Mouse (Mus musculus): Measurements from ENCODE around the gene Crhbp. TPM values are rescaled to one million over a fixed set of nuclear protein-coding genes. Genes with fewer than 3 reads are reported as not detected.

Gene Crhbp
- total and polyA plus RNA-seq, 2 experiments from 2014 or later, result 6.7 to 7.7 TPM

DNA sequence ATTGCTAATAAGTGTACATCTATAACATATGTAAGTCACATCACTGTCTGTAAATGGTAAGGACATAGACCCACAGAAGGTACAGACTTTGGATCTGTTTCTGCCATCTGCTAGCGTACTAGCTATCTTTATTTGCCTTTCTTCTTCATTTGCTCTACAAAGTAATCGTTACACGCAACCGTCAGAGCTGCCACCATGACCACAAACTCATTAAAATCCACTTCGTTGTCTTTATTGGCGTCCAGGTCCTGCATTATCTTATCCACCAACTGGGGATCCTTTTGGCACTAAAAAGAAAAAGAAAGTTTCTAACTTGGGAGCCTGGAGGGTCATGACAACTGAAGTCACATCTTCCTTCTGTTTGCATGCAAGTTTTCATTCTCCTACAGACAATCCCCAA lies 32.4 kb upstream of the Crhbp start:
- WGBS, result 85% methylated on average over 6 of the region's 6 CpGs
- H3K9me3 ChIP-seq (ENCODE audit: low read length), result no peaks in the 10 kb centered on the region
- H3K4me1 ChIP-seq (ENCODE audit: insufficient read depth, low read length), result no peaks in the 10 kb centered on the region
- DNase-seq (ENCODE audit: low spot score) (no peak), ATAC-seq (ENCODE audit: low FRiP score) (no peak)
- TF ChIP-seq CTCF (IDR thresholded peaks at IDR 0.05), result no peak
- no peak overlapping the region for H3K27ac ChIP-seq (ENCODE audit: low read depth, low read length)
- no peaks in the 10 kb centered on the region for H3K36me3 ChIP-seq (ENCODE audit: insufficient read depth, low read length)
- no peak overlapping the region for H3K9ac ChIP-seq (replicated peaks; ENCODE audit: low read length, poor library complexity, severe bottlenecking)
- H3K4me3 ChIP-seq (ENCODE audit: low read depth, low read length), result no peak overlapping the region
- H3K27me3 ChIP-seq (ENCODE audit: insufficient read depth, low read length), result no peaks in the 10 kb centered on the region
- no peak overlapping the region for H3K4me2 ChIP-seq (ENCODE audit: low read depth, low read length, poor library complexity, severe bottlenecking)

DNA sequence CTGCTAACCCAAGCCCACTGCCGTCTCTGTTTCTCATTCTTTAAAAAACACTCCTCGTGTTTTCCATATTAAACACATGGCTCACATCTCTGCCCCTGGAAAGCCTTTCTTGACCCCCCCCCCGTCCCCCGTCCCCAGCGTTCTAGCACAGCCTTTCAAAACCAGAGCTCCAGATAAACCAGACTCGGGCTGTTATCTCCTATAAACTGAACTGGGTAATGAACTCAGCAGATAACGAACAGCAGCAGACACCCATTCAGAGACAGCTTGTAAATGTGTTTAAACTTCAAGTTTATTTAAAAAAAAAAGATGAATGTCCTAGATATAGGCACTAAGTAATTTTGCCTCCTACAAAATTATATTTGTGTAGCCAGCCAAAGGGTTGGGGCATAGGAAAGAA lies 30.4 kb upstream of the Crhbp start:
- 81% methylated on average over 7 of the region's 7 CpGs for WGBS
- Histone ChIP-seq H3K9ac (replicated peaks; ENCODE audit: low read length, poor library complexity, severe bottlenecking) (no peak overlapping the region), H3K9me3 (ENCODE audit: low read length) (no peaks in the 10 kb centered on the region), H3K27me3 (ENCODE audit: insufficient read depth, low read length) (no peaks in the 10 kb centered on the region), H3K27ac (ENCODE audit: low read depth, low read length) (no peak overlapping the region), H3K4me2 (ENCODE audit: low read depth, low read length, poor library complexity, severe bottlenecking) (no peak overlapping the region), H3K36me3 (ENCODE audit: insufficient read depth, low read length) (no peaks in the 10 kb centered on the region), H3K4me3 (ENCODE audit: low read depth, low read length) (no peak overlapping the region), H3K4me1 (ENCODE audit: insufficient read depth, low read length) (no peaks in the 10 kb centered on the region)
- no peak for TF ChIP-seq CTCF (IDR thresholded peaks at IDR 0.05)
- ATAC-seq (ENCODE audit: low FRiP score) (no peak), DNase-seq (ENCODE audit: low spot score) (no peak)

DNA sequence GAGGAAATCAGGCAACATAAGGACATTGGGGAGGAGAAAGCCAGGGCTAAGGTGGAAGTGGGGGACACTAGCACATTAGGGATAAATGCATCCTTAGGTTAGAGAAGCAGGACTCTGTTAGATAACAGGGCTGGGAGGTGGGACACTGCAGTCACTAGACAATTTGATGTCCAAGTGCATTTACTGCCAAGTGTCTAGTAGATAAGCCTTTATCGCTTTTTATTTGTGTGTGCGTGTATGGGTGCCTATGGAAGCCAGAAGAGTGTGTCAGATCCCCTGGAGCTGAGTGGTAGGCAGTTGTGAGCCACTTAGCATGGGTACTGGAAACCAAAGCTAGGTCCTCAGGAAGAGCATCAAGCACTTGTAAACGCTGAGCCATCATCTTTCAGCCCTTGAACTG lies 29.6 kb upstream of the Crhbp start:
- H3K9ac ChIP-seq (replicated peaks; ENCODE audit: low read length, poor library complexity, severe bottlenecking), result no peak overlapping the region
- DNase-seq (ENCODE audit: low spot score) (no peak), ATAC-seq (ENCODE audit: low FRiP score) (no peak)
- no peak overlapping the region for H3K27ac ChIP-seq (ENCODE audit: low read depth, low read length)
- H3K36me3 ChIP-seq (ENCODE audit: insufficient read depth, low read length), result no peaks in the 10 kb centered on the region
- no peaks in the 10 kb centered on the region for H3K4me1 ChIP-seq (ENCODE audit: insufficient read depth, low read length)
- no peak overlapping the region for H3K4me3 ChIP-seq (ENCODE audit: low read depth, low read length)
- no peaks in the 10 kb centered on the region for H3K9me3 ChIP-seq (ENCODE audit: low read length)
- 87% methylated on average over 3 of the region's 3 CpGs for WGBS
- no peaks in the 10 kb centered on the region for H3K27me3 ChIP-seq (ENCODE audit: insufficient read depth, low read length)
- TF ChIP-seq CTCF (IDR thresholded peaks at IDR 0.05), result no peak
- H3K4me2 ChIP-seq (ENCODE audit: low read depth, low read length, poor library complexity, severe bottlenecking), result no peak overlapping the region

DNA sequence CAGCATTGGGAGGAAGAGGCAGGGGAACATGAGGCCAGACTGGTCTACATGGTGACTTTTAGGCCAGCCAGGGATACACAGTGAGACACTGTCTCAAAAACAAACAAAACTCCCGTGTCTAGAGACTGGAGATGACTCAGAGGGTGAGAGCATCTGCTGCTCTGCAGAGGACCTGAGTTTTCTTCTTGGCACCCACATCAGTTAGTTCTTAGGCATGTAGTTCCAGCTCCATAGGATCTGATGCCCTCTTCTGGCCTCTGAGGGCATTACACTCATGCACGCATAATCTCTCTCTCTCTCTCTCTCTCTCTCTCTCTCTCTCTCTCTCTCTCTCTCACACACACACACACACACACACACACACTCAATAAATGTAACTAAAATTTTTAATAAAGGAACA lies 26.2 kb upstream of the Crhbp start:
- no peak overlapping the region for H3K4me3 ChIP-seq (ENCODE audit: low read depth, low read length)
- TF ChIP-seq CTCF (IDR thresholded peaks at IDR 0.05), result peak; percentile 63
- H3K9me3 ChIP-seq (ENCODE audit: low read length), result no peaks in the 10 kb centered on the region
- H3K9ac ChIP-seq (replicated peaks; ENCODE audit: low read length, poor library complexity, severe bottlenecking), result no peak overlapping the region
- no peaks in the 10 kb centered on the region for H3K4me1 ChIP-seq (ENCODE audit: insufficient read depth, low read length)
- no peak overlapping the region for H3K27ac ChIP-seq (ENCODE audit: low read depth, low read length)
- ATAC-seq (ENCODE audit: low FRiP score), result no peak
- no peaks in the 10 kb centered on the region for H3K36me3 ChIP-seq (ENCODE audit: insufficient read depth, low read length)
- peak; percentile 38 for DNase-seq (ENCODE audit: low spot score)
- H3K27me3 ChIP-seq (ENCODE audit: insufficient read depth, low read length), result no peaks in the 10 kb centered on the region
- 67% methylated on average over 2 of the region's 2 CpGs for WGBS
- H3K4me2 ChIP-seq (ENCODE audit: low read depth, low read length, poor library complexity, severe bottlenecking), result no peak overlapping the region

DNA sequence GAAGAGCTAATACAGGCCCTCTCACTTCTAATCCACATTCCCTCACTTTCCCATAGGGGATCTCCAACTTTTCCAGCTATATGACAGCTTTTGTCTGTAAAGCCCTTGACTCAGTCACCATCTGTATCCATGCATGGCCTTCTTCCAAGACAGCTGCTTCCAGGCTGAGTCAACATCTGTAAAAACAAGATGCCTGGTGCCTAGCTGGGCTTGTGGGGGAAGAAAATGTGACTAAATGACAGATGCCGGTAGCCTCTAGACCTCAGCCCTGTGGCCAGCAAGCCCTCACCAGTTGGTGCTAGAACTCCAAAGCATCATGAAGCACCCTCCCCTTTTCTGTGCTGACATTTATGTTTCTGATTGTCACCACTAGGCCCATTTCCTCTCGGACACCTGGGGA lies 6.8 kb upstream of the Crhbp start:
- no peak overlapping the region for H3K9ac ChIP-seq (replicated peaks; ENCODE audit: low read length, poor library complexity, severe bottlenecking)
- no peak overlapping the region for H3K27ac ChIP-seq (ENCODE audit: low read depth, low read length)
- H3K4me3 ChIP-seq (ENCODE audit: low read depth, low read length), result no peak overlapping the region
- no peaks in the 10 kb centered on the region for H3K9me3 ChIP-seq (ENCODE audit: low read length)
- ATAC-seq (ENCODE audit: low FRiP score) (no peak), DNase-seq (ENCODE audit: low spot score) (no peak)
- H3K4me2 ChIP-seq (ENCODE audit: low read depth, low read length, poor library complexity, severe bottlenecking), result no peak overlapping the region
- H3K36me3 ChIP-seq (ENCODE audit: insufficient read depth, low read length), result no peaks in the 10 kb centered on the region
- no peaks in the 10 kb centered on the region for H3K27me3 ChIP-seq (ENCODE audit: insufficient read depth, low read length)
- TF ChIP-seq CTCF (IDR thresholded peaks at IDR 0.05), result no peak
- no peaks in the 10 kb centered on the region for H3K4me1 ChIP-seq (ENCODE audit: insufficient read depth, low read length)
- 81% methylated on average over 2 of the region's 2 CpGs for WGBS

DNA sequence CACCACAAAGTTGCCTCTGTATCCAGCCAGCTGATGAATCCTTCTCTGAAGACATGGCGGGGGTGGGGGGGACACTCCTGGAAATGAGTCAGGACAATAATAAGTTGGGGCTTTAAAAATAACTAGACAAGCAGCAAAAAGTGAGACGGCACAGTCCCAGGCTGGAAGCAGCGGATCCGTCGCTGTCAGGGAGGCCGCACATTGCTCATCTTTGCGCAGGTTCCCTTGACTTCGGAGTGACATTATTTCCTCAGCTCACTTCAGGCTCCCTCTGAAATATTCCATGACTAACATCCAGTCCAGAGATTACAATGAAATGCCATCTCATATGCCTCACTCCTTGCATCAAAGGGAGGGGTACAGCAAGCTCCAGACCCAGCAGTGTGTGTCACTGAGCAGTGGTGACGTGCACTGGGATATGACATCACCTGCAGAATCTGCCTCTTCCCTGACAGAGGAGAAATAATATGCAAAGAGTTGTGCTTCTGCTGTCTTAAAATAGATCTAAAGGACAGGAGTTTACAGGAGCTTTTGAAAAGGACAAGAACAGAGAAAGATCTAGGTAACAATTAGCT lies 6.0 kb upstream of the Crhbp start:
- Histone ChIP-seq H3K4me1 (ENCODE audit: insufficient read depth, low read length) (no peaks in the 10 kb centered on the region), H3K4me2 (ENCODE audit: low read depth, low read length, poor library complexity, severe bottlenecking) (no peak overlapping the region), H3K9ac (replicated peaks; ENCODE audit: low read length, poor library complexity, severe bottlenecking) (no peak overlapping the region), H3K4me3 (ENCODE audit: low read depth, low read length) (no peak overlapping the region), H3K27ac (ENCODE audit: low read depth, low read length) (no peak overlapping the region), H3K9me3 (ENCODE audit: low read length) (no peaks in the 10 kb centered on the region), H3K27me3 (ENCODE audit: insufficient read depth, low read length) (no peaks in the 10 kb centered on the region), H3K36me3 (ENCODE audit: insufficient read depth, low read length) (no peaks in the 10 kb centered on the region)
- DNase-seq (ENCODE audit: low spot score) (no peak), ATAC-seq (ENCODE audit: low FRiP score) (no peak)
- no peak for TF ChIP-seq CTCF (IDR thresholded peaks at IDR 0.05)
- 79% methylated on average over 9 of the region's 9 CpGs for WGBS
